Mouse (Mus musculus) myocyte (in vitro differentiated cells): ENCODE results near the gene Wfdc1. TPM values are rescaled to one million over a fixed set of nuclear protein-coding genes. Genes with fewer than 3 reads are reported as not detected.

Experiments used
- H3K27me3 ChIP-seq: one replicate; pipeline ENCODE4 v1.6.1; 2011; ENCODE audit not compliant: control insufficient read depth, insufficient read depth, insufficient read length
- H3K36me3 ChIP-seq: one replicate; pipeline ENCODE4 v1.6.1; 2011; ENCODE audit not compliant: control insufficient read depth, insufficient read depth
- H3K4me2 ChIP-seq: one replicate; pipeline ENCODE4 v1.6.1; 2011; ENCODE audit warnings: low read depth, control low read depth
- H3K4me3 ChIP-seq: one replicate; pipeline ENCODE4 v1.5.1; 2011; ENCODE audit warnings: mild to moderate bottlenecking, control low read depth, moderate library complexity
- H3K79me2 ChIP-seq: one replicate; pipeline ENCODE4 v1.6.1; 2011; ENCODE audit not compliant: control insufficient read depth, insufficient read depth
- H3ac ChIP-seq: one replicate; pipeline ENCODE4 v1.6.1; 2011; ENCODE audit not compliant: control insufficient read depth, insufficient read length
- CEBPB ChIP-seq: IDR thresholded peaks from 2 replicates; pipeline ENCODE4 v1.6.1; 2011; ENCODE audit warnings: mild to moderate bottlenecking, moderate library complexity; ENCODE audit not compliant: poor library complexity, insufficient read depth, severe bottlenecking
- E2F4 ChIP-seq: IDR thresholded peaks from one replicate; pipeline ENCODE4 v1.6.1; 2011; ENCODE audit warnings: mild to moderate bottlenecking, control low read depth, moderate library complexity; ENCODE audit not compliant: insufficient read depth
- MAX ChIP-seq: IDR thresholded peaks from one replicate; pipeline ENCODE4 v1.6.1; 2011; ENCODE audit warnings: low read depth, mild to moderate bottlenecking, control low read depth
- MYOD1 ChIP-seq, 3 experiments: IDR thresholded peaks; one replicate each; pipeline ENCODE4 v1.6.1; 2011; ENCODE audit warnings: control low read depth in 2 of 3, low read depth in 2 of 3, mild to moderate bottlenecking in 2 of 3, moderate library complexity in 1 of 3; ENCODE audit not compliant: insufficient read length in 2 of 3, control insufficient read depth in 1 of 3
- MYOG ChIP-seq, 3 experiments: IDR thresholded peaks; one replicate each; pipeline ENCODE4 v1.6.1; 2011; ENCODE audit warnings: control low read depth in 2 of 3, low read depth in 2 of 3, mild to moderate bottlenecking in 2 of 3; ENCODE audit not compliant: insufficient read length in 2 of 3, control insufficient read depth in 1 of 3, insufficient read depth in 1 of 3
- POLR2A ChIP-seq: IDR thresholded peaks from one replicate; pipeline ENCODE4 v1.6.1; 2011; ENCODE audit warnings: low read depth, mild to moderate bottlenecking, control low read depth, moderate library complexity; ENCODE audit not compliant: insufficient read length
- POLR2AphosphoS2 ChIP-seq: IDR thresholded peaks from one replicate; pipeline ENCODE4 v1.6.1; 2011; ENCODE audit warnings: low read depth, control low read depth; ENCODE audit not compliant: insufficient read length
- REST ChIP-seq: IDR thresholded peaks from one replicate; pipeline ENCODE4 v1.6.1; 2011; ENCODE audit warnings: mild to moderate bottlenecking, control low read depth, moderate library complexity; ENCODE audit not compliant: insufficient read depth, insufficient read length
- SRF ChIP-seq: IDR thresholded peaks from one replicate; pipeline ENCODE4 v1.6.1; 2011; ENCODE audit warnings: low read depth; ENCODE audit not compliant: control insufficient read depth, insufficient read length
- TCF12 ChIP-seq: IDR thresholded peaks from one replicate; pipeline ENCODE4 v1.6.1; 2011; ENCODE audit warnings: mild to moderate bottlenecking, control low read depth; ENCODE audit not compliant: poor library complexity, insufficient read depth, severe bottlenecking
- TCF3 ChIP-seq: IDR thresholded peaks from one replicate; pipeline ENCODE4 v1.6.1; 2011; ENCODE audit warnings: low read depth, control low read depth; ENCODE audit not compliant: insufficient read length
- USF1 ChIP-seq: IDR thresholded peaks from one replicate; pipeline ENCODE4 v1.6.1; 2011; ENCODE audit warnings: low read depth, mild to moderate bottlenecking, control low read depth, moderate library complexity
- polyA plus RNA-seq: library from polyadenylated mRNA; unstranded; fragments of >200 nt; fragmentation: generic; extraction: Trizol; gene quantifications from one replicate; pipeline ENCODE4 v1.2.1, GENCODE M21; 2012; ENCODE audit warnings: missing spikeins

The Wfdc1 gene
- polyA plus RNA-seq, 1 experiment: 1.1 TPM

DNA sequence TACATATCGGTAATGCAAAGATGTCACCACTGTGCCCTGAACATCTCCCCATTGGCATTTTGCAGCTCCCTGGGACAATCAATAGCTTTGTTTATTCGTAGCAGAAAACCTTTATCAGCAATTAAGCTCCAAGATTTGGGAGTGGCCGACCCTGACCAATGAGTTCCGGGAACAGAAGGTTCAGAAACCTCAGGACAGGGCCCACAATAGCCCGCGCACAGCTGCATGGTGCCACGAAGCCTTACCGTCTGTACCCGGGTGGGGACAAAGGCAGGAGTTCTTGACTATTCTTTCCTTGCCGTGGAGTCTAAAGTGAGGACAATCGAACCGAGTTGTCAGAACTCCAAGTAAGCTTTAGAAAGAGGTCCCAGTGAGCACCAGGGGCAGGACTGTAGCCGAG, 65.9 kb downstream of the Wfdc1 start:
- no peaks in the 10 kb centered on the region for H3K27me3 ChIP-seq
- H3K79me2 ChIP-seq: no peaks in the 10 kb centered on the region
- no peak overlapping the region for H3ac ChIP-seq
- no peak overlapping the region for H3K4me2 ChIP-seq
- no peak overlapping the region for H3K4me3 ChIP-seq
- TF ChIP-seq TCF12: no peak
- no peak for TF ChIP-seq USF1
- no peak for TF ChIP-seq CEBPB
- no peak for TF ChIP-seq REST
- no peak for TF ChIP-seq POLR2AphosphoS2
- no peak for TF ChIP-seq SRF
- TF ChIP-seq MYOD1 (IDR thresholded peaks at IDR 0.05; ENCODE audit: control insufficient read depth in 1 of 3, insufficient read length in 2 of 3, low read depth in 2 of 3): no peak
- no peak for TF ChIP-seq TCF3
- TF ChIP-seq POLR2A: no peak
- no peak for TF ChIP-seq MYOG (IDR thresholded peaks at IDR 0.05; ENCODE audit: control insufficient read depth in 1 of 3, insufficient read depth in 1 of 3, insufficient read length in 2 of 3, low read depth in 2 of 3)
- TF ChIP-seq MAX: no peak
- TF ChIP-seq E2F4: no peak
- H3K36me3 ChIP-seq: no peaks in the 10 kb centered on the region

DNA sequence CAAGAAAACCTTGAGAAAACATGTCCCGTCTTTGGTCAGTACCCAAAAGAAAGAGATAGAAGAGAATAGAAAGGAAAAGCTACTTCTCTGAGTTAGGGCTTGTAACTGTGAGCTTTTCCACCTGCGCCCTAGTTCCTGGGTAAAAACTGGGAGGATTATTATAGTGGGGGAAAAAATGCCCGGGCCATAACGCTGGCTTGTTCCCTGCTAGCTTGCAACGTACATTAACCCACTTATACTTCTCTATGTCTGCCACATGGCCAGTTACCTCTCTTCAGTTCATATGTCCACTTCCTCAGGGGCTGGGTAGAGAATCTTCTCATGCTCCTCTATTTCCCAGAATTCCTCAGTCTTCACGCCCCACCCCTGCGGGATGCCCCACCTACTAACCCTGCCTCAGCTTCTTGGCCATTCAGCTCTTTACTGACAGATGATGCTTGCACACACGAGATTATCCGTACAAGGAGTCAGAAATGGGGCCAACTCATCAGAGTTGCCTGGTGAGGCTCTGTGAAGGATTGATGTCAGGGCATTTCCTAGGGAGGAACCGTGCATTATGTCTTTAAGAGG, 70.3 kb downstream of the Wfdc1 start:
- no peaks in the 10 kb centered on the region for H3K27me3 ChIP-seq
- no peak overlapping the region for H3K4me2 ChIP-seq
- no peaks in the 10 kb centered on the region for H3K79me2 ChIP-seq
- TF ChIP-seq E2F4: no peak
- no peak for TF ChIP-seq MAX
- no peak for TF ChIP-seq CEBPB
- TF ChIP-seq TCF3: no peak
- no peak for TF ChIP-seq TCF12
- TF ChIP-seq REST: no peak
- no peak for TF ChIP-seq MYOG (IDR thresholded peaks at IDR 0.05; ENCODE audit: control insufficient read depth in 1 of 3, insufficient read depth in 1 of 3, insufficient read length in 2 of 3, low read depth in 2 of 3)
- TF ChIP-seq POLR2A: no peak
- TF ChIP-seq SRF: no peak
- no peak for TF ChIP-seq POLR2AphosphoS2
- no peak for TF ChIP-seq USF1
- TF ChIP-seq MYOD1 (IDR thresholded peaks at IDR 0.05; ENCODE audit: control insufficient read depth in 1 of 3, insufficient read length in 2 of 3, low read depth in 2 of 3): no peak
- H3K4me3 ChIP-seq: no peak overlapping the region
- no peaks in the 10 kb centered on the region for H3K36me3 ChIP-seq
- no peak overlapping the region for H3ac ChIP-seq

DNA sequence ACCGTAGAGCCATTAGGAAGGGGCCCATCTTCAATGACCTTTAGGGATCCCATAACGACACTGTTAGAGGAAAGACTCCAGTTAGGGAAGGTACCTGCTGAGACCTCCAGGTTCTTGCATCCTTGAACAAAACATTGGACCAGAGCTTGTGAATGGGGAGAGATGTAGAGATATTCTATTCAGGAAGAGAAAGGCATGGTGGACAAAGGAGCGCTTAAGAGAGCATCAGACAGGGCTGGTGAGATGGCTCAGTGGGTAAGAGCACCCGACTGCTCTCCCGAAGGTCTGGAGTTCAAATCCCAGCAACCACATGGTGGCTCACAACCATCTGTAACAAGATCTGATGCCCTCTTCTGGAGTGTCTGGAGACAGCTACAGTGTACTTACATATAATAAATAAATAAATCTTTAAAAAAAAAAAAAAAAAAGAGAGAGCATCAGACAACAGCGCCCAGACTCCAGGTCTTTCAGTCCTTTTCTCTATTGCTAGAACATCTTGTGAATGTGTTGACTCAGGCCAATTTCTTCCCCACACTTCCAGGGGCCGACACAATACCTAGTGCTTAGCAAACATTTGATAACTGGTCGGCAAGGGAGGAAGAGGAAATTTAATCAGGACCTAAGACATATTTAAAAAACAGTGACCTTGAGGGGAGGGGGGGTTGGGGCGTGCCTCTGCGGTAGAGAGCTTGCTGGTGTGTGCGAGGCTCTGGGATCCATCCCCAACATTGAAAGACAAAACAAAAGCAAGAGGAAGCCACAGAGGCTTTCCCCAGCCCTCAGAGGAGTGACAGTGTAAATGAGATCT, 71.1 kb downstream of the Wfdc1 start:
- Histone ChIP-seq H3ac (no peak overlapping the region), H3K4me2 (no peak overlapping the region), H3K27me3 (no peaks in the 10 kb centered on the region), H3K36me3 (no peaks in the 10 kb centered on the region), H3K4me3 (no peak overlapping the region), H3K79me2 (no peaks in the 10 kb centered on the region)
- TF ChIP-seq MYOD1 (IDR thresholded peaks at IDR 0.05; ENCODE audit: control insufficient read depth in 1 of 3, insufficient read length in 2 of 3, low read depth in 2 of 3) (no peak), E2F4 (no peak), REST (no peak), MYOG (IDR thresholded peaks at IDR 0.05; ENCODE audit: control insufficient read depth in 1 of 3, insufficient read depth in 1 of 3, insufficient read length in 2 of 3, low read depth in 2 of 3) (no peak), SRF (no peak), POLR2AphosphoS2 (no peak), MAX (no peak), USF1 (no peak), CEBPB (no peak), POLR2A (no peak), TCF12 (no peak), TCF3 (no peak)

Other genes starting within 250 kb of the Wfdc1 start
- 14.3 TPM for gene Osgin1, start 232.2 kb upstream of the Wfdc1 start, polyA plus RNA-seq
- gene Necab2, start 219.6 kb upstream of the Wfdc1 start, polyA plus RNA-seq: not detected
- not detected for gene Slc38a8, start 164.7 kb upstream of the Wfdc1 start, polyA plus RNA-seq
- 70.8 TPM for gene Mbtps1, start 107.6 kb upstream of the Wfdc1 start, polyA plus RNA-seq
- gene Hsdl1, start 91.2 kb upstream of the Wfdc1 start, polyA plus RNA-seq: 9.5 TPM
- gene Dnaaf1, start 91.1 kb upstream of the Wfdc1 start, polyA plus RNA-seq: 0.01 TPM
- gene Taf1c, start 61.1 kb upstream of the Wfdc1 start, polyA plus RNA-seq: 6.8 TPM
- not detected for gene Adad2, start 53.6 kb upstream of the Wfdc1 start, polyA plus RNA-seq
- gene Kcng4, start 30.7 kb upstream of the Wfdc1 start, polyA plus RNA-seq: not detected
- 0.05 TPM for gene Atp2c2, start 33.6 kb downstream of the Wfdc1 start, polyA plus RNA-seq
- gene Tldc1, start 112.1 kb downstream of the Wfdc1 start, polyA plus RNA-seq: 9.6 TPM
- 144 TPM for gene Cotl1, start 174.2 kb downstream of the Wfdc1 start, polyA plus RNA-seq
- gene Klhl36, start 195.9 kb downstream of the Wfdc1 start, polyA plus RNA-seq: 4.0 TPM
- 59.3 TPM for gene Usp10, start 244.0 kb downstream of the Wfdc1 start, polyA plus RNA-seq
- gene Gm20388, start 244.5 kb downstream of the Wfdc1 start, polyA plus RNA-seq: 15.3 TPM